Comparison of ENCODE assay signal across 17 mouse cellular contexts in the genomic region with DNA sequence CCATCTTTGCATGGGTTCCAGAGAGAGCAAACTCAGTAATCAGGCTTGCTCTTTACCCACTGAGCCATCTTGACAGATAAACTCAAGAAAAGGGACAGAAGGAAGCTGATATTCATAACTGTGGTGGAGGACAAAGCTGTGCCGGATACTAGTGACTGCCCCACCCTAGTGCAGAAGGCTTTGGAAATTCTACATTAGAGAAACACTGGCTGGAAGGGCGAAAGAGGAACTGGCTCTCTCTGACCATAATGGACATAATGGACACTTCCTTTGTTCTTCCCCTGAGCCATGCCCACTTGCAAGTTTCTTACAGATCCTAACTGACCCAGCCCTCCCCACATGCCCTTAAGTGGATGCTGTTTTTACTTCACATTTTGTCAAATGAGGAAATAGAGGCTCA. TPM values are rescaled to one million over a fixed set of nuclear protein-coding genes. Genes with fewer than 3 reads are reported as not detected.
DNase-seq lines count a peak whose midpoint lies in the region; ATAC-seq and TF ChIP-seq lines count a peak whose summit lies in the region.
"Had no signal": no experiment of that assay in that cellular context is flagged by ENCODE, and none has a peak within 500 bp of the region (broad histone marks: within the 10 kb centered on the region; RNA-seq: fewer than 3 reads in every experiment).

No protein-coding gene starts in this region.

- no peak overlapping the region for H3K4me2 ChIP-seq in CH12.LX (ENCODE audit: insufficient read depth, low read depth, poor library complexity, severe bottlenecking)
- H3K4me2 ChIP-seq in liver, embryonic 12.5 days, result no peak overlapping the region
- H3K4me2 ChIP-seq in forebrain, embryonic 15.5 days (replicated peaks), result no peak overlapping the region
- H3K4me2 ChIP-seq: hindbrain, embryonic 15.5 days had no signal

- intact Hi-C loops in heart, adult 2 months (cut with DNase I), result no loop called here

- DNase-seq in heart, adult 2 months, result peak in 1 of 2 experiments; percentile 42
- DNase-seq in heart, embryonic 10.5 days (ENCODE audit: low spot score), result no peak
- no peak for DNase-seq in CH12.LX (ENCODE audit: extremely low read depth)
- DNase-seq in kidney, postnatal 25 days, result no peak
- no peak for DNase-seq in cerebellum, adult 11-12 months
- DNase-seq: B cell, adult 2 months; cerebellum, adult 9-11 months; kidney, adult 9 months; left cerebral cortex, postnatal 4 days had no signal

- no peak for TF ChIP-seq RAD21 in CH12.LX (IDR thresholded peaks at IDR 0.05; ENCODE audit: low read depth, low read length)

- peak overlapping the region; percentile 80 for H3K27ac ChIP-seq in heart, adult 2 months
- H3K27ac ChIP-seq in heart, embryonic 10.5 days, result no peak overlapping the region
- H3K27ac ChIP-seq in CH12.LX (ENCODE audit: insufficient read depth, low read depth), result no peak overlapping the region
- H3K27ac ChIP-seq in liver, embryonic 12.5 days, result peak overlapping the region; percentile 71; the same call in 1 of the 2 replicates
- H3K27ac ChIP-seq in forebrain, embryonic 15.5 days (replicated peaks), result no peak overlapping the region
- H3K27ac ChIP-seq: embryonic facial prominence, embryonic 10.5 days; hindbrain, embryonic 15.5 days had no signal

- H3K9ac ChIP-seq in heart, adult 2 months (ENCODE audit: low read depth, low read length), result no peak overlapping the region
- no peak overlapping the region for H3K9ac ChIP-seq in CH12.LX (ENCODE audit: insufficient read depth, low read depth)
- no peak overlapping the region for H3K9ac ChIP-seq in liver, embryonic 12.5 days
- H3K9ac ChIP-seq in forebrain, embryonic 15.5 days (replicated peaks), result no peak overlapping the region
- H3K9ac ChIP-seq: hindbrain, embryonic 15.5 days had no signal

- H3K4me3 ChIP-seq in heart, adult 2 months, result no peak overlapping the region
- no peak overlapping the region for H3K4me3 ChIP-seq in heart, embryonic 10.5 days
- H3K4me3 ChIP-seq in CH12.LX (replicated peaks in 1 of 3; ENCODE audit: low read depth in 2 of 3, low read length in 2 of 3, poor library complexity in 1 of 3), result no peak overlapping the region
- no peak overlapping the region for H3K4me3 ChIP-seq in liver, embryonic 12.5 days
- H3K4me3 ChIP-seq in forebrain, embryonic 15.5 days, result no peak overlapping the region
- H3K4me3 ChIP-seq: embryonic facial prominence, embryonic 10.5 days; hindbrain, embryonic 15.5 days; megakaryocyte, embryonic 14.5 days had no signal

- H3K4me1 ChIP-seq in heart, adult 2 months (ENCODE audit: control insufficient read depth, insufficient read depth, low read length), result peaks cover 21% of the 10 kb centered on the region
- peaks cover 30% of the 10 kb centered on the region for H3K4me1 ChIP-seq in heart, embryonic 10.5 days
- peaks cover 34 to 69% of the 10 kb centered on the region in 2 experiments for H3K4me1 ChIP-seq in CH12.LX (ENCODE audit: control insufficient read depth in 1 of 2, insufficient read depth in 2 of 2)
- H3K4me1 ChIP-seq in liver, embryonic 12.5 days, result peaks cover 66% of the 10 kb centered on the region
- peaks cover 10% of the 10 kb centered on the region for H3K4me1 ChIP-seq in forebrain, embryonic 15.5 days

- no peak for ATAC-seq in liver, embryonic 12.5 days
- peak; percentile 57 for ATAC-seq in megakaryocyte, adult 5-6 weeks (ENCODE audit: poor library complexity, severe bottlenecking)
- no peak for ATAC-seq in forebrain, embryonic 15.5 days (replicated peaks)
- ATAC-seq: activated CD4-positive, CD25-positive, alpha-beta regulatory T cell, adult 4 months had no signal

- no peaks in the 10 kb centered on the region for H3K79me2 ChIP-seq in heart, adult 2 months (replicated peaks; ENCODE audit: control insufficient read depth, insufficient read depth, low read length)
- H3K79me2 ChIP-seq in CH12.LX (replicated peaks; ENCODE audit: control insufficient read depth, extremely low read depth, insufficient read depth, poor library complexity, severe bottlenecking), result no peaks in the 10 kb centered on the region

- H3K9me3 ChIP-seq in heart, embryonic 10.5 days, result no peaks in the 10 kb centered on the region
- no peaks in the 10 kb centered on the region for H3K9me3 ChIP-seq in CH12.LX (replicated peaks; ENCODE audit: low read length)
- no peaks in the 10 kb centered on the region for H3K9me3 ChIP-seq in liver, embryonic 12.5 days (replicated peaks)
- no peaks in the 10 kb centered on the region for H3K9me3 ChIP-seq in forebrain, embryonic 15.5 days
- H3K9me3 ChIP-seq: embryonic facial prominence, embryonic 10.5 days; G1E; hindbrain, embryonic 15.5 days; megakaryocyte, embryonic 14.5 days had no signal

- 43% methylated on average over 2 of the region's 2 CpGs for WGBS in heart, adult 2 months
- WGBS in heart, embryonic 10.5 days, result 77% methylated on average over 2 of the region's 2 CpGs
- WGBS in liver, embryonic 12.5 days (ENCODE audit: insufficient replicate concordance), result 27% methylated on average over 2 of the region's 2 CpGs
- WGBS in forebrain, embryonic 15.5 days, result 92% methylated on average over 2 of the region's 2 CpGs

- no peaks in the 10 kb centered on the region for H3K27me3 ChIP-seq in heart, adult 2 months (ENCODE audit: control insufficient read depth, insufficient read depth, low read length)
- H3K27me3 ChIP-seq in heart, embryonic 10.5 days (ENCODE audit: insufficient read depth, poor library complexity, severe bottlenecking), result 0 out of 2 replicates have a peak, but pooled peaks cover under 1% of the 10 kb centered on the region
- H3K27me3 ChIP-seq in CH12.LX (replicated peaks), result no peaks in the 10 kb centered on the region
- peaks cover 23% of the 10 kb centered on the region for H3K27me3 ChIP-seq in liver, embryonic 12.5 days (replicated peaks)
- H3K27me3 ChIP-seq in forebrain, embryonic 15.5 days, result no peaks in the 10 kb centered on the region
- H3K27me3 ChIP-seq: hindbrain, embryonic 15.5 days had no signal

- no peak for TF ChIP-seq CTCF in heart, adult 2 months (IDR thresholded peaks at IDR 0.05)
- no peak for TF ChIP-seq CTCF in CH12.LX (conservative IDR thresholded peaks at IDR 0.05 in 1 of 2, IDR thresholded peaks at IDR 0.05 in 1 of 2; ENCODE audit: low read depth in 2 of 2, low read length in 2 of 2)

- TF ChIP-seq POLR2A in heart, adult 2 months (IDR thresholded peaks at IDR 0.05; ENCODE audit: insufficient read depth, low read depth, low read length), result peak; percentile 33; the same call in 1 of the 2 replicates
- TF ChIP-seq POLR2A in CH12.LX (IDR thresholded peaks at IDR 0.05; ENCODE audit: low read depth, low read length), result no peak

- in situ Hi-C loops in CH12.LX (cut with MboI; ENCODE audit: low pct_ligation_motif_present, low pct_unique_long_range_greater_than_20kb, low sequenced_read_pairs), result no loop called here

- dilution Hi-C loops in CH12.LX (cut with MboI; ENCODE audit: extremely low pct_ligation_motif_present, extremely low pct_unique_long_range_greater_than_20kb, low sequenced_read_pairs), result no loop called here

- H3K36me3 ChIP-seq in heart, adult 2 months (ENCODE audit: control insufficient read depth, insufficient read depth, low read length), result no peaks in the 10 kb centered on the region
- no peaks in the 10 kb centered on the region for H3K36me3 ChIP-seq in heart, embryonic 10.5 days
- no peaks in the 10 kb centered on the region for H3K36me3 ChIP-seq in CH12.LX (replicated peaks in 1 of 2; ENCODE audit: control insufficient read depth in 1 of 2, insufficient read depth in 1 of 2, low read length in 1 of 2)
- no peaks in the 10 kb centered on the region for H3K36me3 ChIP-seq in liver, embryonic 12.5 days
- H3K36me3 ChIP-seq in forebrain, embryonic 15.5 days, result no peaks in the 10 kb centered on the region
- H3K36me3 ChIP-seq: embryonic facial prominence, embryonic 10.5 days; G1E; hindbrain, embryonic 15.5 days had no signal

- no peak for TF ChIP-seq EP300 in heart, adult 2 months (IDR thresholded peaks at IDR 0.05; ENCODE audit: insufficient read depth, low read depth, low read length)
- TF ChIP-seq EP300 in CH12.LX (IDR thresholded peaks at IDR 0.05; ENCODE audit: low read length), result 0 out of 2 replicates have a peak, but pooled peaks have one; percentile 39

TF ChIP-seq in CH12.LX, 34 proteins besides CTCF, POLR2A, EP300 and RAD21 (continues in another document):
- no peak for TF ChIP-seq JUN (IDR thresholded peaks at IDR 0.05; ENCODE audit: insufficient read depth, low read depth, low read length)

RNA-seq across cellular contexts. Expression of gene Hmox1, which starts 7.4 kb away (rescaled TPM):
- total RNA-seq in heart, adult 2 months (2021), result 1 to 10 TPM; 7.7 to 9.0 TPM
- polyA plus RNA-seq in heart, adult 2 months (2012; rRNA removed), result 10.1 and 11.9 TPM in 2 replicates
- polyA plus RNA-seq in heart, embryonic 10.5 days (2016; fragmentation: Nextera tagmentation; extraction: Ambion mirVana), result 19.9 and 28.3 TPM in 2 replicates
- total RNA-seq in CH12.LX (2012; rRNA removed) (27.3 and 39.7 TPM in 2 replicates), CH12.LX (2014; rRNA removed) (53.2 and 67.3 TPM in 2 replicates)
- 87.4 and 92.2 TPM in 2 replicates for polyA plus RNA-seq in CH12.LX (2012; ENCODE audit: insufficient read length, low read depth)
- polyA plus RNA-seq in liver, embryonic 12.5 days (2016; fragmentation: Nextera tagmentation; extraction: Ambion mirVana), result 86.0 and 93.2 TPM in 2 replicates
- total RNA-seq in megakaryocyte, adult 5-6 weeks (2015), result 25.4 and 27.1 TPM in 2 replicates
- 42.3 and 49.8 TPM in 2 replicates for total RNA-seq in megakaryocyte, adult 5-6 weeks (2017)
- 8.4 and 9.1 TPM in 2 replicates for polyA plus RNA-seq in forebrain, embryonic 15.5 days (2015; fragmentation: Nextera tagmentation; extraction: Ambion mirVana)

RNA-seq across cellular contexts. Expression of gene Mcm5, which starts 23.4 kb away (rescaled TPM):
- 1 to 10 TPM; 3.4 to 3.7 TPM for total RNA-seq in heart, adult 2 months (2021)
- 3.4 and 4.1 TPM in 2 replicates for polyA plus RNA-seq in heart, adult 2 months (2012; rRNA removed)
- 161 and 195 TPM in 2 replicates for polyA plus RNA-seq in heart, embryonic 10.5 days (2016; fragmentation: Nextera tagmentation; extraction: Ambion mirVana)
- total RNA-seq in CH12.LX (2012; rRNA removed) (259 and 305 TPM in 2 replicates), CH12.LX (2014; rRNA removed) (282 and 294 TPM in 2 replicates)
- polyA plus RNA-seq in CH12.LX (2012; ENCODE audit: insufficient read length, low read depth), result 313 and 332 TPM in 2 replicates
- 242 and 258 TPM in 2 replicates for polyA plus RNA-seq in liver, embryonic 12.5 days (2016; fragmentation: Nextera tagmentation; extraction: Ambion mirVana)
- 45.9 and 46.5 TPM in 2 replicates for total RNA-seq in megakaryocyte, adult 5-6 weeks (2015)
- total RNA-seq in megakaryocyte, adult 5-6 weeks (2017), result 210 and 212 TPM in 2 replicates
- polyA plus RNA-seq in forebrain, embryonic 15.5 days (2015; fragmentation: Nextera tagmentation; extraction: Ambion mirVana), result 69.7 and 79.8 TPM in 2 replicates

RNA-seq across cellular contexts. Expression of gene Tom1, which starts 52.5 kb away (rescaled TPM):
- 10 to 100 TPM; 67.6 to 74.3 TPM for total RNA-seq in heart, adult 2 months (2021)
- 146 and 164 TPM in 2 replicates for polyA plus RNA-seq in heart, adult 2 months (2012; rRNA removed)
- polyA plus RNA-seq in heart, embryonic 10.5 days (2016; fragmentation: Nextera tagmentation; extraction: Ambion mirVana), result 40.3 and 46.4 TPM in 2 replicates
- 15.6 and 18.4 TPM in 2 replicates for total RNA-seq in CH12.LX (2012; rRNA removed)
- 11.6 and 13.4 TPM in 2 replicates for total RNA-seq in CH12.LX (2014; rRNA removed)
- 25.3 and 32.8 TPM in 2 replicates for polyA plus RNA-seq in CH12.LX (2012; ENCODE audit: insufficient read length, low read depth)
- polyA plus RNA-seq in liver, embryonic 12.5 days (2016; fragmentation: Nextera tagmentation; extraction: Ambion mirVana), result 14.6 and 16.1 TPM in 2 replicates
- total RNA-seq in megakaryocyte, adult 5-6 weeks (2015), result 53.1 and 60.1 TPM in 2 replicates
- 46.6 and 60.7 TPM in 2 replicates for total RNA-seq in megakaryocyte, adult 5-6 weeks (2017)
- polyA plus RNA-seq in forebrain, embryonic 15.5 days (2015; fragmentation: Nextera tagmentation; extraction: Ambion mirVana), result 14.4 and 20.7 TPM in 2 replicates

Comparison
In these comparisons a context has a peak if more than half of its experiments do, and no peak if none do; other contexts are left out.
1. H3K27ac ChIP-seq: peak in heart, adult 2 months (single experiment) and liver, embryonic 12.5 days (single experiment); none in heart, embryonic 10.5 days (single experiment), CH12.LX (single experiment) and forebrain, embryonic 15.5 days (single experiment).
2. RNA of gene Mcm5, which starts 23.4 kb away (polyA plus RNA-seq): 313 to 332 TPM in CH12.LX, 242 to 258 TPM in liver, embryonic 12.5 days, 161 to 195 TPM in heart, embryonic 10.5 days and 69.7 to 79.8 TPM in forebrain, embryonic 15.5 days; 3.4 to 4.1 TPM in heart, adult 2 months; every median in the first group is over 10 times any median in the second.